Mouse (Mus musculus) MEL (cell line): Measurements from ENCODE around the gene Pgpep1l. TPM values are rescaled to one million over a fixed set of nuclear protein-coding genes. Genes with fewer than 3 reads are reported as not detected.

ENCODE experiments used
- DNase-seq: peaks from one replicate; pipeline ENCODE4 v3.0.0; 2011; ENCODE audit warnings: low read depth, low spot score
- H3K27ac ChIP-seq: 2 replicates; pipeline ENCODE4 v1.5.1; 2012; ENCODE audit warnings: low read depth, mild to moderate bottlenecking, control low read depth, low read length, moderate library complexity; ENCODE audit not compliant: control insufficient read depth
- H3K27me3 ChIP-seq, 2 experiments: fragments of 150-350 bp in 1 of 2; sonication (generic) in 1 of 2; 2 replicates each; pipeline ENCODE4 v1.6.1; 2012; ENCODE audit warnings: low read length in 2 of 2, mild to moderate bottlenecking in 2 of 2, improper control_type of control experiment in 1 of 2, moderate library complexity in 1 of 2; ENCODE audit not compliant: insufficient read depth in 2 of 2, control insufficient read depth in 1 of 2
- H3K36me3 ChIP-seq, 2 experiments: 2 replicates each; pipeline ENCODE4 v1.6.1; 2012 to 2014; ENCODE audit warnings: low read length in 2 of 2, improper control_type of control experiment in 1 of 2, inconsistent platforms in 1 of 2, mild to moderate bottlenecking in 1 of 2; ENCODE audit not compliant: insufficient read depth in 2 of 2, control insufficient read depth in 1 of 2
- H3K4me1 ChIP-seq, 2 experiments: fragments of 150-350 bp in 1 of 2; sonication (generic) in 1 of 2; 2 replicates each; pipeline ENCODE4 v1.6.1; 2012; ENCODE audit warnings: low read length in 2 of 2, improper control_type of control experiment in 1 of 2, mild to moderate bottlenecking in 1 of 2; ENCODE audit not compliant: insufficient read depth in 2 of 2, control insufficient read depth in 1 of 2
- H3K4me3 ChIP-seq, 2 experiments: fragments of 150-350 bp in 1 of 2; sonication (generic) in 1 of 2; 2 replicates each; pipeline ENCODE4 v1.5.1; 2012; ENCODE audit warnings: low read depth in 2 of 2, low read length in 2 of 2, mild to moderate bottlenecking in 2 of 2, moderate library complexity in 2 of 2, control low read depth in 1 of 2, improper control_type of control experiment in 1 of 2; ENCODE audit not compliant: control insufficient read depth in 1 of 2, insufficient read depth in 1 of 2
- H3K79me2 ChIP-seq: 2 replicates; pipeline ENCODE4 v1.6.1; 2012; ENCODE audit warnings: mild to moderate bottlenecking, low read length, moderate library complexity; ENCODE audit not compliant: control insufficient read depth, poor library complexity, insufficient read depth
- H3K9ac ChIP-seq: 2 replicates; pipeline ENCODE4 v1.6.1; 2012; ENCODE audit warnings: low read depth, mild to moderate bottlenecking, control low read depth, low read length, moderate library complexity; ENCODE audit not compliant: control insufficient read depth, poor library complexity, severe bottlenecking
- H3K9me3 ChIP-seq: fragments of 150-350 bp; sonication (generic); replicated peaks from 2 replicates; pipeline ENCODE4 v1.6.1; 2012; ENCODE audit warnings: mild to moderate bottlenecking, low read length, improper control_type of control experiment, moderate library complexity; ENCODE audit not compliant: insufficient read depth
- BHLHE40 ChIP-seq: IDR thresholded peaks from 2 replicates; pipeline ENCODE4 v1.6.1; 2012; ENCODE audit warnings: low read depth, mild to moderate bottlenecking, inconsistent platforms, low read length, improper control_type of control experiment, borderline replicate concordance
- CHD2 ChIP-seq: IDR thresholded peaks from 2 replicates; pipeline ENCODE4 v1.6.1; 2011; ENCODE audit warnings: low read length, improper control_type of control experiment
- CTCF ChIP-seq, 3 experiments: IDR thresholded peaks in 2 of 3; conservative IDR thresholded peaks in 1 of 3; 2 replicates each; pipeline ENCODE4 v1.5.1; 2011 to 2012; ENCODE audit warnings: low read length in 3 of 3, low read depth in 2 of 3, mild to moderate bottlenecking in 2 of 3, improper control_type of control experiment in 1 of 3, inconsistent platforms in 1 of 3, mixed read lengths in 1 of 3, moderate library complexity in 1 of 3; ENCODE audit not compliant: control insufficient read depth in 1 of 3, insufficient read depth in 1 of 3, poor library complexity in 1 of 3, severe bottlenecking in 1 of 3
- E2F4 ChIP-seq: IDR thresholded peaks from 2 replicates; pipeline ENCODE4 v1.6.1; 2011; ENCODE audit warnings: low read depth, low read length, improper control_type of control experiment, borderline replicate concordance
- ELF1 ChIP-seq: IDR thresholded peaks from 2 replicates; pipeline ENCODE4 v1.6.1; 2014; ENCODE audit warnings: low read depth, mild to moderate bottlenecking, inconsistent platforms, low read length, improper control_type of control experiment, moderate library complexity
- GABPA ChIP-seq: IDR thresholded peaks from 2 replicates; pipeline ENCODE4 v1.6.1; 2012; ENCODE audit warnings: low read depth, mild to moderate bottlenecking, inconsistent platforms, low read length, improper control_type of control experiment, moderate library complexity
- HCFC1 ChIP-seq: IDR thresholded peaks from 2 replicates; pipeline ENCODE4 v1.6.1; 2012; ENCODE audit warnings: low read depth, mild to moderate bottlenecking, inconsistent platforms, low read length, improper control_type of control experiment, moderate library complexity
- MAFK ChIP-seq: IDR thresholded peaks from 2 replicates; pipeline ENCODE4 v1.6.1; 2011; ENCODE audit warnings: low read depth, mild to moderate bottlenecking, low read length, improper control_type of control experiment, borderline replicate concordance
- MAZ ChIP-seq: IDR thresholded peaks from 2 replicates; pipeline ENCODE4 v1.6.1; 2012; ENCODE audit warnings: low read depth, mild to moderate bottlenecking, inconsistent platforms, low read length, improper control_type of control experiment
- POLR2AphosphoS5 ChIP-seq: IDR thresholded peaks from 2 replicates; pipeline ENCODE4 v1.6.1; 2012; ENCODE audit warnings: low read depth, borderline replicate concordance, mild to moderate bottlenecking, inconsistent platforms, low read length, moderate library complexity, mixed read lengths
- RAD21 ChIP-seq: IDR thresholded peaks from 2 replicates; pipeline ENCODE4 v1.6.1; 2011; ENCODE audit warnings: mild to moderate bottlenecking, low read depth, low read length, improper control_type of control experiment
- RCOR1 ChIP-seq: IDR thresholded peaks from 2 replicates; pipeline ENCODE4 v1.6.1; 2012; ENCODE audit warnings: low read depth, mild to moderate bottlenecking, inconsistent platforms, low read length, improper control_type of control experiment
- TAL1 ChIP-seq: IDR thresholded peaks from 2 replicates; pipeline ENCODE4 v1.6.1; 2012; ENCODE audit warnings: mild to moderate bottlenecking, inconsistent platforms, low read length, moderate library complexity, mixed read lengths
- UBTF ChIP-seq: IDR thresholded peaks from 2 replicates; pipeline ENCODE4 v1.6.1; 2012; ENCODE audit warnings: low read depth, mild to moderate bottlenecking, inconsistent platforms, low read length, improper control_type of control experiment, moderate library complexity, borderline replicate concordance; ENCODE audit not compliant: insufficient read depth
- USF2 ChIP-seq, 2 experiments: IDR thresholded peaks; 2 replicates each; pipeline ENCODE4 v1.6.1; 2011 to 2012; ENCODE audit warnings: improper control_type of control experiment in 2 of 2, low read length in 2 of 2, borderline replicate concordance in 1 of 2, inconsistent platforms in 1 of 2, low read depth in 1 of 2, mild to moderate bottlenecking in 1 of 2; ENCODE audit not compliant: insufficient read depth in 1 of 2
- ZNF384 ChIP-seq: IDR thresholded peaks from 2 replicates; pipeline ENCODE4 v1.6.1; 2012; ENCODE audit warnings: low read depth, mild to moderate bottlenecking, inconsistent platforms, low read length, improper control_type of control experiment
- polyA plus RNA-seq, 2 experiments: library from polyadenylated mRNA; stranded (reverse) in 1 of 2; unstranded in 1 of 2; fragments of >175 nt in 1 of 2; fragments of >200 nt in 1 of 2; gene quantifications; 2 replicates each; pipeline versions ENCODE4 v1.2.1 to v1.2.4; 2012; ENCODE audit warnings: low replicate concordance in 2 of 2, low read depth in 1 of 2; ENCODE audit not compliant: insufficient read length in 2 of 2, insufficient read depth in 1 of 2, missing spikeins in 1 of 2
- total RNA-seq: library from RNA; depleted of rRNA; stranded (reverse); fragments of 300-350 nt; gene quantifications from 2 replicates; pipeline ENCODE4 v1.2.3, GENCODE M21; 2012

Pgpep1l gene
- total and polyA plus RNA-seq, 3 experiments = not detected

- H3K79me2 ChIP-seq = no peaks in the 10 kb centered on the region
Observed at GRCm38 (mm10) chr7:68205776-68206427, 58.1 kb downstream of the Pgpep1l start.

DNA sequence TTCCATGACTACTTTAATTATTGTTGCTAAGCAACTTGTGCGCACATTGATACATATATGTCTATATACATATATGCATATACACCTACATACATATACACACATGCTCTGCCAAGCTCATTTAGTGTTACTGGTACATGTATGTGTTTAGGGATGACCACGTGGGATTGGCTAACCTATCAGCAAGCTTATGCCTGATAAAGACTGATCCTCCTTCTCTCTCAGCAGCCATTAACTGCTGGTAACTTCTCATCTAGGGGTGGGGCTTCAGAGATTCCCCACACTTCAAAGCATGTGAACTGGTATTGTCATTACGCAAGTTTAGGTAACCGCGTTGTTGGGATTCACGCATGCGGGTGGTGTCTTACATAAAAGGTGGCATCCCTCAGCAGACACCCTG lies 64.4 kb downstream of the Pgpep1l start:
- H3K4me1 ChIP-seq = no peaks in the 10 kb centered on the region
- no peak for TF ChIP-seq ELF1
- no peak for TF ChIP-seq HCFC1
- no peaks in the 10 kb centered on the region for H3K79me2 ChIP-seq
- H3K4me3 ChIP-seq = no peak overlapping the region
- H3K27me3 ChIP-seq = no peaks in the 10 kb centered on the region
- peaks cover 0 to 10% of the 10 kb centered on the region in 2 experiments; a peak in 1 of 4 replicates for H3K36me3 ChIP-seq
- DNase-seq = no peak
- H3K27ac ChIP-seq = no peak overlapping the region
- H3K9ac ChIP-seq = no peak overlapping the region
- no peaks in the 10 kb centered on the region for H3K9me3 ChIP-seq

More at GRCm38 (mm10) chr7:68205776-68206427, 58.1 kb downstream of the Pgpep1l start:
- no peak for DNase-seq
- Histone ChIP-seq H3K36me3 (peaks cover 0 to 5% of the 10 kb centered on the region in 2 experiments; a peak in 3 of 4 replicates), H3K4me3 (no peak overlapping the region), H3K4me1 (no peaks in the 10 kb centered on the region), H3K9me3 (no peaks in the 10 kb centered on the region), H3K9ac (no peak overlapping the region), H3K27me3 (no peaks in the 10 kb centered on the region), H3K27ac (no peak overlapping the region)
- TF ChIP-seq MAZ (no peak), GABPA (no peak), MAFK (no peak), POLR2AphosphoS5 (no peak), HCFC1 (no peak), CTCF (IDR thresholded peaks at IDR 0.05 in 2 of 3, conservative IDR thresholded peaks at IDR 0.05 in 1 of 3; ENCODE audit: control insufficient read depth in 1 of 3, insufficient read depth in 1 of 3, low read depth in 2 of 3, low read length in 3 of 3, poor library complexity in 1 of 3, severe bottlenecking in 1 of 3) (no peak), RCOR1 (no peak), BHLHE40 (no peak), CHD2 (no peak), USF2 (IDR thresholded peaks at IDR 0.05; ENCODE audit: borderline replicate concordance in 1 of 2, insufficient read depth in 1 of 2, low read depth in 1 of 2, low read length in 2 of 2) (no peak), RAD21 (no peak), ZNF384 (no peak), UBTF (no peak), TAL1 (no peak), E2F4 (no peak)
